Mouse (Mus musculus) mouse trophoblast stem cell (cell line): Measurements from ENCODE around the gene Gm3020.
"Not testable (repeated sequence)": the region's sequence is repeated elsewhere in the genome, so short reads cannot be mapped to it uniquely, and the experiment has no call there.

Experiments used
- in situ Hi-C, 2 experiments: fragments of 300-500 bp; cut with MseI, MboI; formaldehyde crosslinking; loops; 2 replicates in 1 of 2; 3 replicates in 1 of 2; pipeline ENCODE4 v1.15.1; 2025

Gm3020 gene

GRCm38 (mm10) chr14:3651730-3652129 lies at the start of gene Gm3020:
Gene Gm3020 (plus strand): TSS chr14:3652030.
- in situ Hi-C loops = not testable (repeated sequence)

GRCm38 (mm10) chr14:3634212-3634611 lies 17.6 kb upstream of the Gm3020 start, which contains the start of gene Gm3012:
Gene Gm3012 (plus strand): TSS chr14:3634512.
- in situ Hi-C loops = not testable (repeated sequence)

- in situ Hi-C loops = not testable (repeated sequence)
These were observed 36.7 kb downstream of the Gm3020 start, which contains the start of gene Gm3043 for GRCm38 (mm10) chr14:3688483-3688882. Gene Gm3043 (plus strand): TSS chr14:3688783.
